Mouse (Mus musculus): Measurements from ENCODE around the gene Klhdc10.

- TF ChIP-seq EP300 (optimal IDR thresholded peaks at IDR 0.05): no peak
- TF ChIP-seq CTCF (IDR thresholded peaks at IDR 0.05; ENCODE audit: low read depth): no peak
Observed at GRCm38 (mm10) chr6:30479418-30479817, 77.8 kb downstream of the Klhdc10 start.
